Comparison of ENCODE assay signal across 9 mouse cellular contexts in the genomic region with DNA sequence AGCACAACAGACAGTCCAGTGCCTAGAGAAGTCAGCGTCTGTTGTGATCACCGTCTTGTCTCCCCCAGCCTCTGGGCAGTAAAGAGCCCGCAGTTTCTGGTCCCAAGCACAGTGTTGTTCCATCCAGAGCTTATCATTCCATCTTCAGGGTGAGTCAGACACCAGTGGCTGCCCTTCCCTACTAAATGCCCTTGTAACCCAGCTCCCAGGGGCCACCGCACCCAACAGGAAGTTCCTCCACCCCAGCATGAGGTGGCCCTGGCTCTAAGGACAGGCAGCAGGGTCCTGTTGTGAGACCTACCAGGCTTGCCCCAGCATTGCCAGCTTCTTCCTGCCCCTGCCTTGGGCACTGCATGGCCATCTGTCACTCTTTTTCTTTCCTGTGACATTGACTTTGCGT. TPM values are rescaled to one million over a fixed set of nuclear protein-coding genes. Genes with fewer than 3 reads are reported as not detected.
DNase-seq lines count a peak whose midpoint lies in the region; ATAC-seq and TF ChIP-seq lines count a peak whose summit lies in the region.
"Had no signal": no experiment of that assay in that cellular context is flagged by ENCODE, and none has a peak within 500 bp of the region (broad histone marks: within the 10 kb centered on the region; RNA-seq: fewer than 3 reads in every experiment).

No protein-coding gene starts in this region.

- DNase-seq in 3T3-L1 (ENCODE audit: low read depth, low spot score) (peak; percentile 47), MEL (ENCODE audit: low read depth, low spot score) (peak; percentile 58)
- DNase-seq in layer of hippocampus, postnatal 10 days (ENCODE audit: low spot score in 2 of 2) = no peak
- no peak for DNase-seq in gastrocnemius, postnatal 10 days
- DNase-seq in layer of hippocampus, adult 2 months (ENCODE audit: low spot score in 2 of 2) = no peak
- DNase-seq: gastrocnemius, postnatal 36 days had no signal

- peaks cover 8% of the 10 kb centered on the region for H3K79me2 ChIP-seq in MEL (ENCODE audit: control insufficient read depth, insufficient read depth, low read length, poor library complexity)

- H3K27ac ChIP-seq in hindbrain, embryonic 12.5 days = no peak overlapping the region
- H3K27ac ChIP-seq in hindbrain, embryonic 16.5 days (ENCODE audit: low read depth, low read length) = no peak overlapping the region; the same call in 1 of the 2 replicates
- peak overlapping the region; percentile 11; the same call in 1 of the 2 replicates for H3K27ac ChIP-seq in MEL (ENCODE audit: control insufficient read depth, low read depth, low read length)
- H3K27ac ChIP-seq in intestine, postnatal 0 days (ENCODE audit: low read depth, low read length) = peak overlapping the region; percentile 87
- no peak overlapping the region for H3K27ac ChIP-seq in layer of hippocampus, adult 2 months

- no peak for ATAC-seq in hindbrain, embryonic 12.5 days (ENCODE audit: low FRiP score)
- no peak for ATAC-seq in hindbrain, embryonic 16.5 days
- ATAC-seq in intestine, postnatal 0 days = peak; percentile 84

- TF ChIP-seq RAD21 in MEL (IDR thresholded peaks at IDR 0.05; ENCODE audit: low read depth, low read length) = no peak

- TF ChIP-seq EP300 in MEL (IDR thresholded peaks at IDR 0.05; ENCODE audit: low read depth in 1 of 2, low read length in 2 of 2) = peak in 1 of 2 experiments; percentile 29; a peak in 1 of 4 replicates

- H3K4me2 ChIP-seq in hindbrain, embryonic 12.5 days (replicated peaks) = no peak overlapping the region
- no peak overlapping the region for H3K4me2 ChIP-seq in hindbrain, embryonic 16.5 days (ENCODE audit: low read length)
- no peak overlapping the region for H3K4me2 ChIP-seq in intestine, postnatal 0 days (replicated peaks; ENCODE audit: low read depth)

- H3K4me3 ChIP-seq in hindbrain, embryonic 12.5 days = no peak overlapping the region
- no peak overlapping the region for H3K4me3 ChIP-seq in hindbrain, embryonic 16.5 days (ENCODE audit: low read length)
- no peak overlapping the region for H3K4me3 ChIP-seq in MEL (ENCODE audit: control insufficient read depth in 1 of 2, insufficient read depth in 1 of 2, low read depth in 2 of 2, low read length in 2 of 2)
- no peak overlapping the region for H3K4me3 ChIP-seq in intestine, postnatal 0 days (ENCODE audit: low read depth, low read length)
- H3K4me3 ChIP-seq in layer of hippocampus, adult 2 months = no peak overlapping the region

- TF ChIP-seq CTCF in MEL (IDR thresholded peaks at IDR 0.05 in 2 of 3, conservative IDR thresholded peaks at IDR 0.05 in 1 of 3; ENCODE audit: control insufficient read depth in 1 of 3, insufficient read depth in 1 of 3, low read depth in 2 of 3, low read length in 3 of 3, poor library complexity in 1 of 3, severe bottlenecking in 1 of 3) = no peak
- no peak for TF ChIP-seq CTCF in intestine, postnatal 0 days (IDR thresholded peaks at IDR 0.05; ENCODE audit: low read depth)
- no peak for TF ChIP-seq CTCF in layer of hippocampus, adult 2 months (conservative IDR thresholded peaks at IDR 0.05)

- H3K9ac ChIP-seq in hindbrain, embryonic 12.5 days = 0 out of 2 replicates have a peak overlapping the region, but pooled peaks have one; percentile 6
- no peak overlapping the region for H3K9ac ChIP-seq in hindbrain, embryonic 16.5 days (ENCODE audit: low read depth, low read length)
- no peak overlapping the region for H3K9ac ChIP-seq in MEL (ENCODE audit: control insufficient read depth, low read depth, low read length, poor library complexity, severe bottlenecking)
- no peak overlapping the region for H3K9ac ChIP-seq in intestine, postnatal 0 days (ENCODE audit: low read depth, low read length)

- peaks cover 42% of the 10 kb centered on the region for H3K4me1 ChIP-seq in hindbrain, embryonic 12.5 days
- H3K4me1 ChIP-seq in hindbrain, embryonic 16.5 days (ENCODE audit: control insufficient read depth, insufficient read depth, low read depth, low read length) = peaks cover 41% of the 10 kb centered on the region
- peaks cover 0 to 20% of the 10 kb centered on the region in 2 experiments; a peak in 2 of 4 replicates for H3K4me1 ChIP-seq in MEL (ENCODE audit: control insufficient read depth in 1 of 2, insufficient read depth in 2 of 2, low read length in 2 of 2)
- H3K4me1 ChIP-seq in intestine, postnatal 0 days (replicated peaks; ENCODE audit: control insufficient read depth, insufficient read depth, low read length) = peaks cover 19% of the 10 kb centered on the region

- H3K9me3 ChIP-seq in hindbrain, embryonic 12.5 days (replicated peaks) = no peaks in the 10 kb centered on the region
- H3K9me3 ChIP-seq in hindbrain, embryonic 16.5 days (ENCODE audit: control insufficient read depth, low read length) = no peaks in the 10 kb centered on the region
- no peaks in the 10 kb centered on the region for H3K9me3 ChIP-seq in MEL (replicated peaks; ENCODE audit: insufficient read depth, low read length)
- no peaks in the 10 kb centered on the region for H3K9me3 ChIP-seq in intestine, postnatal 0 days (ENCODE audit: control insufficient read depth)

- WGBS in hindbrain, embryonic 12.5 days = 82% methylated on average over 5 of the region's 5 CpGs
- 75% methylated on average over 5 of the region's 5 CpGs for WGBS in hindbrain, embryonic 16.5 days
- WGBS in intestine, postnatal 0 days = 39% methylated on average over 5 of the region's 5 CpGs

- H3K36me3 ChIP-seq in hindbrain, embryonic 12.5 days = no peaks in the 10 kb centered on the region
- H3K36me3 ChIP-seq in hindbrain, embryonic 16.5 days (ENCODE audit: control insufficient read depth, insufficient read depth, low read length) = no peaks in the 10 kb centered on the region
- H3K36me3 ChIP-seq in MEL (ENCODE audit: control insufficient read depth in 1 of 2, insufficient read depth in 2 of 2, low read length in 2 of 2) = peaks cover 0 to 12% of the 10 kb centered on the region in 2 experiments; a peak in 2 of 4 replicates
- H3K36me3 ChIP-seq in intestine, postnatal 0 days (ENCODE audit: control insufficient read depth, insufficient read depth) = no peaks in the 10 kb centered on the region; the same call in 1 of the 2 replicates

- H3K27me3 ChIP-seq in hindbrain, embryonic 12.5 days = no peaks in the 10 kb centered on the region
- H3K27me3 ChIP-seq in hindbrain, embryonic 16.5 days (replicated peaks; ENCODE audit: control insufficient read depth, insufficient read depth, low read length) = no peaks in the 10 kb centered on the region
- no peaks in the 10 kb centered on the region for H3K27me3 ChIP-seq in MEL (ENCODE audit: control insufficient read depth in 1 of 2, insufficient read depth in 2 of 2, low read length in 2 of 2)
- H3K27me3 ChIP-seq in intestine, postnatal 0 days (replicated peaks; ENCODE audit: control insufficient read depth, insufficient read depth, low read length) = no peaks in the 10 kb centered on the region

- TF ChIP-seq POLR2A in MEL (IDR thresholded peaks at IDR 0.05; ENCODE audit: control insufficient read depth in 1 of 2, insufficient read depth in 1 of 2, low read depth in 1 of 2, low read length in 2 of 2, poor library complexity in 1 of 2) = no peak

TF ChIP-seq in MEL, 35 proteins besides CTCF, POLR2A, EP300 and RAD21:
- TF ChIP-seq TCF12 (IDR thresholded peaks at IDR 0.05; ENCODE audit: low read depth, low read length) (no peak), GATA1 (IDR thresholded peaks at IDR 0.05; ENCODE audit: low read depth, low read length) (peak; percentile 57), ZNF384 (IDR thresholded peaks at IDR 0.05; ENCODE audit: low read depth, low read length) (no peak), KAT2A (conservative IDR thresholded peaks at IDR 0.05; ENCODE audit: low read depth, low read length) (no peak)

RNA-seq across cellular contexts. Expression of gene Ccdc12, which starts 29.3 kb away (rescaled TPM):
- polyA plus RNA-seq in hindbrain, embryonic 12.5 days (2016; fragmentation: Nextera tagmentation; extraction: Ambion mirVana) = 113 and 114 TPM in 2 replicates
- 88.5 and 101 TPM in 2 replicates for polyA plus RNA-seq in hindbrain, embryonic 16.5 days (2015; fragmentation: Nextera tagmentation; extraction: Ambion mirVana)
- total RNA-seq in MEL (2012; rRNA removed) = 122 and 129 TPM in 2 replicates
- 100 to 1,000 TPM in 1 of 2 experiments, not detected in 1; 112 TPM for polyA plus RNA-seq in MEL (2012; ENCODE audit: insufficient read depth in 1 of 2, insufficient read length in 2 of 2, low read depth in 1 of 2, low replicate concordance in 2 of 2, missing spikeins in 1 of 2)
- polyA plus RNA-seq in intestine, postnatal 0 days (2015; fragmentation: Nextera tagmentation; extraction: Ambion mirVana) = 122 and 124 TPM in 2 replicates
- total RNA-seq in layer of hippocampus, postnatal 10 days (2021) = 10 to 100 TPM; 46.7 to 49.7 TPM
- 10 to 100 TPM; 50.3 to 53.6 TPM for total RNA-seq in gastrocnemius, postnatal 10 days (2021)
- 10 to 100 TPM; 50.2 to 66.0 TPM for total RNA-seq in layer of hippocampus, adult 2 months (2021)

RNA-seq across cellular contexts. Expression of gene Nbeal2, which starts 31.6 kb away (rescaled TPM):
- polyA plus RNA-seq in hindbrain, embryonic 12.5 days (2016; fragmentation: Nextera tagmentation; extraction: Ambion mirVana) = 1.8 and 2.1 TPM in 2 replicates
- polyA plus RNA-seq in hindbrain, embryonic 16.5 days (2015; fragmentation: Nextera tagmentation; extraction: Ambion mirVana) = 3.2 and 4.8 TPM in 2 replicates
- 7.0 and 9.3 TPM in 2 replicates for total RNA-seq in MEL (2012; rRNA removed)
- 10 to 100 TPM in 1 of 2 experiments, not detected in 1; 17.2 TPM for polyA plus RNA-seq in MEL (2012; ENCODE audit: insufficient read depth in 1 of 2, insufficient read length in 2 of 2, low read depth in 1 of 2, low replicate concordance in 2 of 2, missing spikeins in 1 of 2)
- 1.0 and 1.3 TPM in 2 replicates for polyA plus RNA-seq in intestine, postnatal 0 days (2015; fragmentation: Nextera tagmentation; extraction: Ambion mirVana)
- total RNA-seq in layer of hippocampus, postnatal 10 days (2021) = 1 to 10 TPM; 9.1 to 9.8 TPM
- 1 to 10 TPM; 2.2 to 3.4 TPM for total RNA-seq in gastrocnemius, postnatal 10 days (2021)
- total RNA-seq in layer of hippocampus, adult 2 months (2021) = 10 to 100 TPM; 17.7 to 18.0 TPM

RNA-seq across cellular contexts. Expression of gene Myl3, which starts 56.1 kb away (rescaled TPM):
- polyA plus RNA-seq in hindbrain, embryonic 12.5 days (2016; fragmentation: Nextera tagmentation; extraction: Ambion mirVana) = 2.0 TPM in 2 replicates
- polyA plus RNA-seq in hindbrain, embryonic 16.5 days (2015; fragmentation: Nextera tagmentation; extraction: Ambion mirVana) = 1.1 and 2.3 TPM in 2 replicates
- not detected in 2 replicates for total RNA-seq in MEL (2012; rRNA removed)
- not detected for polyA plus RNA-seq in MEL (2012; ENCODE audit: insufficient read depth in 1 of 2, insufficient read length in 2 of 2, low read depth in 1 of 2, low replicate concordance in 2 of 2, missing spikeins in 1 of 2)
- 0.16 TPM in 1 of 2 replicates, not detected in the other for polyA plus RNA-seq in intestine, postnatal 0 days (2015; fragmentation: Nextera tagmentation; extraction: Ambion mirVana)
- total RNA-seq in layer of hippocampus, postnatal 10 days (2021) = under 1 TPM; 0.49 to 0.75 TPM
- total RNA-seq in gastrocnemius, postnatal 10 days (2021) = 100 to 1,000 TPM; 260 to 321 TPM
- total RNA-seq in layer of hippocampus, adult 2 months (2021) = not detected

Comparison
In these comparisons a context has a peak if more than half of its experiments do, and no peak if none do; other contexts are left out.
1. H3K27ac ChIP-seq: peak in MEL (single experiment) and intestine, postnatal 0 days (single experiment); none in hindbrain, embryonic 12.5 days (single experiment), hindbrain, embryonic 16.5 days (single experiment) and layer of hippocampus, adult 2 months (single experiment).
2. DNase-seq: peak in 3T3-L1 (single experiment) and MEL (single experiment); none in layer of hippocampus, postnatal 10 days (0 of 2), gastrocnemius, postnatal 10 days (single experiment) and layer of hippocampus, adult 2 months (0 of 2).
3. RNA of gene Myl3, which starts 56.1 kb away (total RNA-seq): 260 to 321 TPM in gastrocnemius, postnatal 10 days; 0.49 to 0.75 TPM in layer of hippocampus, postnatal 10 days, not detected in layer of hippocampus, adult 2 months and not detected in MEL; every median in the first group is over 100 times any median in the second.